Mouse (Mus musculus): Measurements from ENCODE around the gene Gm11756.
"Not testable (repeated sequence)": the region's sequence is repeated elsewhere in the genome, so short reads cannot be mapped to it uniquely, and the experiment has no call there.

Gm11756 gene

DNA sequence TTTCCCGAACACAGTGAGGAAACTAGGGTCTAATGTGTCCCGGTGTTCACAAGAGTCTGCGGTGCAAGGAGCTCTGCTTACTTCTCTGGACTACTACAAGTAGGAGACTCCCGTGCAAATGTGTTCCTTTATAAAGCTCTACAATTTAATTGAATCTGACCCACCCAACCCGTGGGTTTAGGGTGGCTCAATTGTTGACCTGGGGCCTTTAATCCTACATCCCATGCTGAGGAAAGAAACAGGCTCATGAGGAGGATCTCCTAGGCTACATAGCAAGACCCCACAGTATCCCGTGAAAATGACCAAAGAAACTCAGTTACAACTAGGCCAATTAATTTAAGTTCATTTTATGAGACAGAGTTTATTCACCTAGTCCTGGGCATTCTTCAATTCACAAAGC is at the start of gene Gm11756:
Gene Gm11756, minus strand, starts transcription at position 101 of the 400 bp plus-strand sequence.
- DNase-seq = not testable (repeated sequence)

DNA sequence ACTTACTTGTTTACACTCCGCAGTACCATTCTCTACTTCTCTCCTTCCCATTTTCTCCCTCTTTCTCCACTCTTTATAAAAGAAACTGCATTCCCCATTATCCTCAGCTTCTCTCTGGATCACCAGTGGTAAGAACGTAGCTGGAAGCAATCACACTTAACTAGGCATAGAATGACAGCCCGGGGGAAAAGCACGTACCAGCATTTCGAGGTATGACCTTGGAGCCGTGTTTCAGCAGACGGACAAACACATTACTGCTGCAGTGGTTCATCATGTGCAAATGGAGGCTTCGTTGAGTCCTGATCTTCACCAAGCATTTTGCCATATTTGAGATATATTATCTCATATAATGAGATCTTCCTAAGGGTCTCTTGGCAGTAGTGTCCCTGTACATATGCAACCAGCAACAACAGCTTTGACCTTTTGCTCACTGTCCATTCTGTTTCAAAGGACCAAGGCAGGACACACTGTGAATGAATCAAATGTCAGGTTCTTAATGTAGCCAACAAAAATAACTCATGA is 29.9 kb upstream of the Gm11756 start, which contains the start of gene 2310002L09Rik:
Gene 2310002L09Rik, minus strand, starts transcription at position 472 of the 522 bp plus-strand sequence.
- DNase-seq = no peak

DNA sequence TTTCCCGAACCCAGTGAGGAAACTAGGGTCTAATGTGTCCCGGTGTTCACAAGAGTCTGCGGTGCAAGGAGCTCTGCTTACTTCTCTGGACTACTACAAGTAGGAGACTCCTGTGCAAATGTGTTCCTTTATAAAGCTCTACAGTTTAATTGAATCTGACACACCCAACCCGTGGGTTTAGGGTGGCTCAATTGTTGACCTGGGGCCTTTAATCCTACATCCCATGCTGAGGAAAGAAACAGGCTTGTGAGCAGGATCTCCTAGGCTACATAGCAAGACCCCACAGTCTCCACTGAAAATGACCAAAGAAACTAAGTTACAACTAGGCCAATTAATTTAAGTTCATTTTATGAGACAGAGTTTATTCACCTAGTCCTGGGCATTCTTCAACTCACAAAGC is 14.7 kb downstream of the Gm11756 start, which contains the start of gene Gm13871:
Gene Gm13871, minus strand, starts transcription at position 101 of the 400 bp plus-strand sequence.
- DNase-seq = not testable (repeated sequence)

DNA sequence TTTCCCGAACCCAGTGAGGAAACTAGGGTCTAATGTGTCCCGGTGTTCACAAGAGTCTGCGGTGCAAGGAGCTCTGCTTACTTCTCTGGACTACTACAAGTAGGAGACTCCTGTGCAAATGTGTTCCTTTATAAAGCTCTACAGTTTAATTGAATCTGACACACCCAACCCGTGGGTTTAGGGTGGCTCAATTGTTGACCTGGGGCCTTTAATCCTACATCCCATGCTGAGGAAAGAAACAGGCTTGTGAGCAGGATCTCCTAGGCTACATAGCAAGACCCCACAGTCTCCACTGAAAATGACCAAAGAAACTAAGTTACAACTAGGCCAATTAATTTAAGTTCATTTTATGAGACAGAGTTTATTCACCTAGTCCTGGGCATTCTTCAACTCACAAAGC is 29.5 kb downstream of the Gm11756 start, which contains the start of gene Gm11757:
Gene Gm11757, minus strand, starts transcription at position 101 of the 400 bp plus-strand sequence.
- DNase-seq = not testable (repeated sequence)

DNA sequence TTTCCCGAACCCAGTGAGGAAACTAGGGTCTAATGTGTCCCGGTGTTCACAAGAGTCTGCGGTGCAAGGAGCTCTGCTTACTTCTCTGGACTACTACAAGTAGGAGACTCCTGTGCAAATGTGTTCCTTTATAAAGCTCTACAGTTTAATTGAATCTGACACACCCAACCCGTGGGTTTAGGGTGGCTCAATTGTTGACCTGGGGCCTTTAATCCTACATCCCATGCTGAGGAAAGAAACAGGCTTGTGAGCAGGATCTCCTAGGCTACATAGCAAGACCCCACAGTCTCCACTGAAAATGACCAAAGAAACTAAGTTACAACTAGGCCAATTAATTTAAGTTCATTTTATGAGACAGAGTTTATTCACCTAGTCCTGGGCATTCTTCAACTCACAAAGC is 44.4 kb downstream of the Gm11756 start, which contains the start of gene Gm11758:
Gene Gm11758, minus strand, starts transcription at position 101 of the 400 bp plus-strand sequence.
- DNase-seq = not testable (repeated sequence)

All from cerebellum, postnatal 25 days (tissue).